Mouse (Mus musculus): Measurements from ENCODE around the gene Pam.

DNA sequence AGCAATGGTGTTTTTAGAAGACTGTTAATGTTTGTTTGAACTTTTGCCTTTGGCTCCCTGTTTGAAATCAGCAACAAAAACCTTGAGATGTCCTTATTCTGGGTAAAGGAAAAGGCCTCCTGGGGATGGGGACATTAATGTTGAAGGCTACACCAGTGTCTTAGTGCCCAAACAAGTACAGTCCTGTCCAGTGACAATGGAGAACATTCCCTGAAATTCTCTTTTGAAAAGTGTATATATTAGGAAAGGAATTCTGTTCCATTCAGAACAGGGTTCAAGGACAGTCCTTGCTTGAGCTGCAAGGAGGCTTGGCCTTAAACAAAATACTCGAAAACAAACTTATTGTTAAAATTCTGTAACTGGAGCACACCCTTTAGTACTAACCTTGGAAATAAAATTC is 116.0 kb downstream of the Pam start:
- TF ChIP-seq GATA1 (IDR thresholded peaks at IDR 0.05; ENCODE audit: borderline replicate concordance, low read length) (no peak), FLI1 (IDR thresholded peaks at IDR 0.05; ENCODE audit: low read length) (no peak)

All from megakaryocyte, embryonic 14.5 days (primary cell).